Mouse (Mus musculus): ENCODE results near the gene Snrpb2.

DNA sequence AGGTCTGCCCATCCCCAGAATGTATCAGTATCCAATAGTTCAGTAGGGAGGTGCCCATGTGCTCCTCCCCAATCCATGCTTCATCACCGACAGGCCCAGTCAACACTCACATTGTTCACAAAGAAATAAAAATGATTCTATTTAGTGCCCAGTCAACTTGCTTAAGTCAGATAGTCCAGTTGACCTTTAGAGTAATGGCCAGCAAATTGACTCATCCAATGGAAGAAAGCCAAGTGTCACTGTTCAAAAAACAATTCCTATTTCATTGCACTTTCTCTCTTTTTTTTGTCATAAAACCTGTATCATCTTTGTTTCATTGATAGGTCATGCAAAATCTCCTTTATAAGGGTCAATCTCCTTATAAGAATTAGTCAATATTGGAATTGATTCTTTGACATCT is 21.2 kb upstream of the Snrpb2 start:
- TF ChIP-seq CTCF (IDR thresholded peaks at IDR 0.05; ENCODE audit: low read depth) (no peak), EP300 (IDR thresholded peaks at IDR 0.05; ENCODE audit: low read depth) (no peak)
